Mouse (Mus musculus): ENCODE measurements at regions not wholly inside any gene's neighbourhood (a gene's known extent, or its start where the extent isn't known, plus 50 kb on each side); places are given as distances from the start of the nearest gene placed in this dataset.

GRCm38 (mm10) chr8:103230741-103231475 lies 445.5 kb upstream of the Cdh11 start:
- TF ChIP-seq POLR2A (IDR thresholded peaks at IDR 0.05; ENCODE audit: control insufficient read depth, low read depth, low read length): no peak
- TF ChIP-seq CTCF (IDR thresholded peaks at IDR 0.05; ENCODE audit: control insufficient read depth, insufficient read depth, insufficient replicate concordance, low read depth, low read length): no peak
- no peak overlapping the region for H3K27ac ChIP-seq (ENCODE audit: control insufficient read depth, insufficient read depth, low read depth, low read length)

GRCm38 (mm10) chr8:103234374-103234773 lies 448.9 kb upstream of the Cdh11 start:
- TF ChIP-seq CTCF (IDR thresholded peaks at IDR 0.05; ENCODE audit: control insufficient read depth, insufficient read depth, insufficient replicate concordance, low read depth, low read length) (no peak), POLR2A (IDR thresholded peaks at IDR 0.05; ENCODE audit: control insufficient read depth, low read depth, low read length) (no peak)
- no peaks in the 10 kb centered on the region for H3K4me1 ChIP-seq (ENCODE audit: control insufficient read depth, insufficient read depth, low read length)
- no peak overlapping the region for H3K4me3 ChIP-seq (ENCODE audit: control insufficient read depth, low read depth, low read length)
- no peak overlapping the region for H3K27ac ChIP-seq (ENCODE audit: control insufficient read depth, insufficient read depth, low read depth, low read length)
- no peaks in the 10 kb centered on the region for H3K27me3 ChIP-seq (ENCODE audit: control insufficient read depth, insufficient read depth, low read length)
- H3K36me3 ChIP-seq (ENCODE audit: control insufficient read depth, insufficient read depth, low read length): no peaks in the 10 kb centered on the region

More at GRCm38 (mm10) chr8:103230741-103231475, 445.5 kb upstream of the Cdh11 start:
- no peaks in the 10 kb centered on the region for H3K4me1 ChIP-seq (ENCODE audit: control insufficient read depth, insufficient read depth, low read length)
- H3K27me3 ChIP-seq (ENCODE audit: control insufficient read depth, insufficient read depth, low read length): no peaks in the 10 kb centered on the region
- no peak overlapping the region for H3K4me3 ChIP-seq (ENCODE audit: control insufficient read depth, low read depth, low read length)
- H3K36me3 ChIP-seq (ENCODE audit: control insufficient read depth, insufficient read depth, low read length): no peaks in the 10 kb centered on the region

GRCm38 (mm10) chr8:103235614-103236013 lies 450.2 kb upstream of the Cdh11 start:
- TF ChIP-seq POLR2A (IDR thresholded peaks at IDR 0.05; ENCODE audit: control insufficient read depth, low read depth, low read length) (no peak), CTCF (IDR thresholded peaks at IDR 0.05; ENCODE audit: control insufficient read depth, insufficient read depth, insufficient replicate concordance, low read depth, low read length) (no peak)
- Histone ChIP-seq H3K27me3 (ENCODE audit: control insufficient read depth, insufficient read depth, low read length) (no peaks in the 10 kb centered on the region), H3K4me1 (ENCODE audit: control insufficient read depth, insufficient read depth, low read length) (no peaks in the 10 kb centered on the region), H3K4me3 (ENCODE audit: control insufficient read depth, low read depth, low read length) (no peak overlapping the region), H3K27ac (ENCODE audit: control insufficient read depth, insufficient read depth, low read depth, low read length) (no peak overlapping the region), H3K36me3 (ENCODE audit: control insufficient read depth, insufficient read depth, low read length) (no peaks in the 10 kb centered on the region)

- Histone ChIP-seq H3K4me1 (ENCODE audit: control insufficient read depth, insufficient read depth, low read length) (no peaks in the 10 kb centered on the region), H3K27me3 (ENCODE audit: control insufficient read depth, insufficient read depth, low read length) (no peaks in the 10 kb centered on the region), H3K4me3 (ENCODE audit: control insufficient read depth, low read depth, low read length) (no peak overlapping the region), H3K36me3 (ENCODE audit: control insufficient read depth, insufficient read depth, low read length) (no peaks in the 10 kb centered on the region), H3K27ac (ENCODE audit: control insufficient read depth, insufficient read depth, low read depth, low read length) (no peak overlapping the region)
- TF ChIP-seq CTCF (IDR thresholded peaks at IDR 0.05; ENCODE audit: control insufficient read depth, insufficient read depth, insufficient replicate concordance, low read depth, low read length): no peak
Measured at GRCm38 (mm10) chr8:103238456-103238970, 453.1 kb upstream of the Cdh11 start.

GRCm38 (mm10) chr8:103244169-103244568 lies 458.7 kb upstream of the Cdh11 start:
- Histone ChIP-seq H3K4me3 (ENCODE audit: control insufficient read depth, low read depth, low read length) (no peak overlapping the region), H3K36me3 (ENCODE audit: control insufficient read depth, insufficient read depth, low read length) (no peaks in the 10 kb centered on the region), H3K4me1 (ENCODE audit: control insufficient read depth, insufficient read depth, low read length) (no peaks in the 10 kb centered on the region), H3K27ac (ENCODE audit: control insufficient read depth, insufficient read depth, low read depth, low read length) (no peak overlapping the region), H3K27me3 (ENCODE audit: control insufficient read depth, insufficient read depth, low read length) (no peaks in the 10 kb centered on the region)
- TF ChIP-seq CTCF (IDR thresholded peaks at IDR 0.05; ENCODE audit: control insufficient read depth, insufficient read depth, insufficient replicate concordance, low read depth, low read length) (no peak), POLR2A (IDR thresholded peaks at IDR 0.05; ENCODE audit: control insufficient read depth, low read depth, low read length) (no peak)

- H3K27me3 ChIP-seq (ENCODE audit: control insufficient read depth, insufficient read depth, low read length): no peaks in the 10 kb centered on the region
- no peak overlapping the region for H3K4me3 ChIP-seq (ENCODE audit: control insufficient read depth, low read depth, low read length)
- no peaks in the 10 kb centered on the region for H3K36me3 ChIP-seq (ENCODE audit: control insufficient read depth, insufficient read depth, low read length)
- no peaks in the 10 kb centered on the region for H3K4me1 ChIP-seq (ENCODE audit: control insufficient read depth, insufficient read depth, low read length)
- H3K27ac ChIP-seq (ENCODE audit: control insufficient read depth, insufficient read depth, low read depth, low read length): no peak overlapping the region
- no peak for TF ChIP-seq CTCF (IDR thresholded peaks at IDR 0.05; ENCODE audit: control insufficient read depth, insufficient read depth, insufficient replicate concordance, low read depth, low read length)
Measured at GRCm38 (mm10) chr8:103244658-103245057, 459.2 kb upstream of the Cdh11 start.

- Histone ChIP-seq H3K27ac (ENCODE audit: control insufficient read depth, insufficient read depth, low read depth, low read length) (no peak overlapping the region), H3K27me3 (ENCODE audit: control insufficient read depth, insufficient read depth, low read length) (no peaks in the 10 kb centered on the region), H3K36me3 (ENCODE audit: control insufficient read depth, insufficient read depth, low read length) (no peaks in the 10 kb centered on the region), H3K4me1 (ENCODE audit: control insufficient read depth, insufficient read depth, low read length) (no peaks in the 10 kb centered on the region), H3K4me3 (ENCODE audit: control insufficient read depth, low read depth, low read length) (no peak overlapping the region)
- no peak for TF ChIP-seq CTCF (IDR thresholded peaks at IDR 0.05; ENCODE audit: control insufficient read depth, insufficient read depth, insufficient replicate concordance, low read depth, low read length)
- TF ChIP-seq POLR2A (IDR thresholded peaks at IDR 0.05; ENCODE audit: control insufficient read depth, low read depth, low read length): no peak
Measured at GRCm38 (mm10) chr8:103245864-103246263, 460.4 kb upstream of the Cdh11 start.

All from testis, adult 2 months (tissue).